Mouse (Mus musculus): ENCODE measurements at regions not wholly inside any gene's neighbourhood (a gene's known extent, or its start where the extent isn't known, plus 50 kb on each side); places are given as distances from the start of the nearest gene placed in this dataset.

- Histone ChIP-seq H3K4me2 (ENCODE audit: low read depth) (no peak overlapping the region), H3K27ac (ENCODE audit: low read depth, low read length) (no peak overlapping the region), H3K9ac (ENCODE audit: low read length) (no peak overlapping the region), H3K4me1 (ENCODE audit: control insufficient read depth, insufficient read depth, low read length) (no peaks in the 10 kb centered on the region), H3K4me3 (ENCODE audit: low read depth, low read length) (no peak overlapping the region), H3K27me3 (ENCODE audit: control insufficient read depth, insufficient read depth, low read length) (no peaks in the 10 kb centered on the region), H3K36me3 (ENCODE audit: control insufficient read depth, insufficient read depth, low read length) (no peaks in the 10 kb centered on the region), H3K9me3 (ENCODE audit: control insufficient read depth, low read length) (no peaks in the 10 kb centered on the region)
- ATAC-seq (ENCODE audit: insufficient read depth, low FRiP score, low TSS enrichment), result no peak; the same call in 1 of the 2 replicates
- peak; percentile 18 for DNase-seq (ENCODE audit: low spot score)
- 6% methylated on average over 3 of the region's 3 CpGs for WGBS
Observed at GRCm38 (mm10) chr9:25655767-25656513, 174.6 kb downstream of the Eepd1 start.

DNA sequence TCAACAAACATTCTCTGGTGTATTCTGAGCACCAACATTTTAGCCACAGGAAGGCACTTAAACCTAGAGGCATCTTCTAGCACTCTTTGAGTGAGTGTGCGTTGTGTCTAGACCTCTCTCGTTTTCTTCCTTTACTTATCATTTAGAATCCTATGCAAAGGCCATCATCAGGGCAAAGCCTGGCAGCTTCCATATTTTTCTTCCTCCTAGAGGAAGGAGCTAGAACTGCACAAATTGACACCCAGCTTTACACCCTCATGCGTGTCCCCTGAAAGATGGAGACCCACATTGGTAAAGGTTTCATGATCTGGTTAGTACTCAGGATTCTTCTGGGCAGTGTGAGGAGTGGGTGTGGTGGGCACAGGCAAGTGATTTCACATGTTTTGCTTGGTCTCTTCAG lies 175.2 kb downstream of the Eepd1 start:
- no peak overlapping the region for H3K4me3 ChIP-seq (ENCODE audit: low read depth, low read length)
- H3K27ac ChIP-seq (ENCODE audit: low read depth, low read length), result no peak overlapping the region
- DNase-seq (ENCODE audit: low spot score) (no peak), ATAC-seq (ENCODE audit: insufficient read depth, low FRiP score, low TSS enrichment) (no peak)
- H3K4me1 ChIP-seq (ENCODE audit: control insufficient read depth, insufficient read depth, low read length), result no peaks in the 10 kb centered on the region
- H3K9me3 ChIP-seq (ENCODE audit: control insufficient read depth, low read length), result no peaks in the 10 kb centered on the region
- H3K36me3 ChIP-seq (ENCODE audit: control insufficient read depth, insufficient read depth, low read length), result no peaks in the 10 kb centered on the region
- H3K9ac ChIP-seq (ENCODE audit: low read length), result no peak overlapping the region
- WGBS, result 92% methylated on average over 3 of the region's 3 CpGs
- no peaks in the 10 kb centered on the region for H3K27me3 ChIP-seq (ENCODE audit: control insufficient read depth, insufficient read depth, low read length)
- no peak overlapping the region for H3K4me2 ChIP-seq (ENCODE audit: low read depth)

GRCm38 (mm10) chr9:25683635-25684333 lies 202.4 kb downstream of the Eepd1 start:
- no peak for DNase-seq (ENCODE audit: low spot score)
- no peak overlapping the region for H3K9ac ChIP-seq (ENCODE audit: low read length)
- ATAC-seq (ENCODE audit: insufficient read depth, low FRiP score, low TSS enrichment), result no peak
- H3K4me3 ChIP-seq (ENCODE audit: low read depth, low read length), result no peak overlapping the region
- 79% methylated on average over 4 of the region's 4 CpGs for WGBS
- no peaks in the 10 kb centered on the region for H3K9me3 ChIP-seq (ENCODE audit: control insufficient read depth, low read length)
- H3K27me3 ChIP-seq (ENCODE audit: control insufficient read depth, insufficient read depth, low read length), result no peaks in the 10 kb centered on the region
- H3K4me1 ChIP-seq (ENCODE audit: control insufficient read depth, insufficient read depth, low read length), result no peaks in the 10 kb centered on the region
- no peaks in the 10 kb centered on the region for H3K36me3 ChIP-seq (ENCODE audit: control insufficient read depth, insufficient read depth, low read length)
- H3K4me2 ChIP-seq (ENCODE audit: low read depth), result no peak overlapping the region
- no peak overlapping the region for H3K27ac ChIP-seq (ENCODE audit: low read depth, low read length)

- DNase-seq (ENCODE audit: low spot score), result peak; percentile 74
- peak; percentile 79 for ATAC-seq (ENCODE audit: insufficient read depth, low FRiP score, low TSS enrichment)
- H3K4me1 ChIP-seq (ENCODE audit: control insufficient read depth, insufficient read depth, low read length), result no peaks in the 10 kb centered on the region
- 38% methylated on average over 5 of the region's 5 CpGs for WGBS
- H3K4me2 ChIP-seq (ENCODE audit: low read depth), result no peak overlapping the region
- no peak overlapping the region for H3K27ac ChIP-seq (ENCODE audit: low read depth, low read length)
- no peaks in the 10 kb centered on the region for H3K27me3 ChIP-seq (ENCODE audit: control insufficient read depth, insufficient read depth, low read length)
- H3K9ac ChIP-seq (ENCODE audit: low read length), result no peak overlapping the region
- no peak overlapping the region for H3K4me3 ChIP-seq (ENCODE audit: low read depth, low read length)
- no peaks in the 10 kb centered on the region for H3K9me3 ChIP-seq (ENCODE audit: control insufficient read depth, low read length)
- no peaks in the 10 kb centered on the region for H3K36me3 ChIP-seq (ENCODE audit: control insufficient read depth, insufficient read depth, low read length)
Observed at GRCm38 (mm10) chr9:25693632-25694031, 212.3 kb downstream of the Eepd1 start.

GRCm38 (mm10) chr9:25695018-25695417 lies 213.7 kb downstream of the Eepd1 start:
- peak; percentile 13 for DNase-seq (ENCODE audit: low spot score)
- Histone ChIP-seq H3K4me3 (ENCODE audit: low read depth, low read length) (no peak overlapping the region), H3K27me3 (ENCODE audit: control insufficient read depth, insufficient read depth, low read length) (no peaks in the 10 kb centered on the region), H3K9me3 (ENCODE audit: control insufficient read depth, low read length) (no peaks in the 10 kb centered on the region), H3K4me1 (ENCODE audit: control insufficient read depth, insufficient read depth, low read length) (no peaks in the 10 kb centered on the region), H3K4me2 (ENCODE audit: low read depth) (no peak overlapping the region), H3K9ac (ENCODE audit: low read length) (no peak overlapping the region), H3K27ac (ENCODE audit: low read depth, low read length) (no peak overlapping the region), H3K36me3 (ENCODE audit: control insufficient read depth, insufficient read depth, low read length) (no peaks in the 10 kb centered on the region)
- peak; percentile 63 for ATAC-seq (ENCODE audit: insufficient read depth, low FRiP score, low TSS enrichment)
- 30% methylated on average over 3 of the region's 3 CpGs for WGBS

DNA sequence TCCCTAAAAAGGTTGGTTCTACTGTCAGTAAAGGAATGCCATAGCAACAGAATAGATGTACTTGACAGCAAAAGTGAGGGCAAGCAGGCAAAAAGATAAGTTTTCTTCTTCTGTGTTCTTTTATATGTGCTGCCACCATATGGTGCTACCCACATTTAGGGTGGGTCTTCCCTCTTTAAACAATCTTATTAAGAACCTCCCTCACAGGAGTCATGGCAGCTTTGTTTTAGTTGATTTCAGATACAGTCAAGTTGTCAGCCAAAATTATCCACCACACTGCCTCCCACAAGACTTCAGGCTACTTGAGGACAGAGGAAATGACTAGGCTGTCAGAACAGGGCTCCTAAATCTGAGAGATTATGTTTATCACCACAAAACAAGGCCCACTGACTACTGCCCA lies 232.3 kb downstream of the Eepd1 start:
- no peak for ATAC-seq (ENCODE audit: insufficient read depth, low FRiP score, low TSS enrichment)
- no peak for DNase-seq (ENCODE audit: low spot score)
- Histone ChIP-seq H3K27me3 (ENCODE audit: control insufficient read depth, insufficient read depth, low read length) (no peaks in the 10 kb centered on the region), H3K36me3 (ENCODE audit: control insufficient read depth, insufficient read depth, low read length) (no peaks in the 10 kb centered on the region), H3K27ac (ENCODE audit: low read depth, low read length) (no peak overlapping the region), H3K4me2 (ENCODE audit: low read depth) (no peak overlapping the region), H3K9me3 (ENCODE audit: control insufficient read depth, low read length) (no peaks in the 10 kb centered on the region), H3K4me3 (ENCODE audit: low read depth, low read length) (no peak overlapping the region), H3K9ac (ENCODE audit: low read length) (no peak overlapping the region), H3K4me1 (ENCODE audit: control insufficient read depth, insufficient read depth, low read length) (no peaks in the 10 kb centered on the region)

GRCm38 (mm10) chr9:25744162-25744561 lies 262.8 kb downstream of the Eepd1 start:
- DNase-seq (ENCODE audit: low spot score), result no peak
- no peaks in the 10 kb centered on the region for H3K36me3 ChIP-seq (ENCODE audit: control insufficient read depth, insufficient read depth, low read length)
- H3K4me2 ChIP-seq (ENCODE audit: low read depth), result no peak overlapping the region
- no peaks in the 10 kb centered on the region for H3K4me1 ChIP-seq (ENCODE audit: control insufficient read depth, insufficient read depth, low read length)
- no peaks in the 10 kb centered on the region for H3K9me3 ChIP-seq (ENCODE audit: control insufficient read depth, low read length)
- 69% methylated on average over 6 of the region's 6 CpGs for WGBS
- no peak for ATAC-seq (ENCODE audit: insufficient read depth, low FRiP score, low TSS enrichment)
- H3K9ac ChIP-seq (ENCODE audit: low read length), result no peak overlapping the region
- no peak overlapping the region for H3K27ac ChIP-seq (ENCODE audit: low read depth, low read length)
- H3K27me3 ChIP-seq (ENCODE audit: control insufficient read depth, insufficient read depth, low read length), result no peaks in the 10 kb centered on the region
- no peak overlapping the region for H3K4me3 ChIP-seq (ENCODE audit: low read depth, low read length)

GRCm38 (mm10) chr9:25751138-25751537 lies 269.8 kb downstream of the Eepd1 start:
- ATAC-seq (ENCODE audit: insufficient read depth, low FRiP score, low TSS enrichment) (no peak), DNase-seq (ENCODE audit: low spot score) (no peak)
- Histone ChIP-seq H3K36me3 (ENCODE audit: control insufficient read depth, insufficient read depth, low read length) (no peaks in the 10 kb centered on the region), H3K4me1 (ENCODE audit: control insufficient read depth, insufficient read depth, low read length) (no peaks in the 10 kb centered on the region), H3K27me3 (ENCODE audit: control insufficient read depth, insufficient read depth, low read length) (no peaks in the 10 kb centered on the region), H3K27ac (ENCODE audit: low read depth, low read length) (no peak overlapping the region), H3K9me3 (ENCODE audit: control insufficient read depth, low read length) (no peaks in the 10 kb centered on the region), H3K4me3 (ENCODE audit: low read depth, low read length) (no peak overlapping the region), H3K4me2 (ENCODE audit: low read depth) (no peak overlapping the region), H3K9ac (ENCODE audit: low read length) (no peak overlapping the region)

GRCm38 (mm10) chr9:25773899-25774298 lies 292.6 kb downstream of the Eepd1 start:
- DNase-seq (ENCODE audit: low spot score), result no peak
- WGBS, result 81% methylated on average over 3 of the region's 3 CpGs
- no peaks in the 10 kb centered on the region for H3K9me3 ChIP-seq (ENCODE audit: control insufficient read depth, low read length)
- no peaks in the 10 kb centered on the region for H3K27me3 ChIP-seq (ENCODE audit: control insufficient read depth, insufficient read depth, low read length)
- H3K27ac ChIP-seq (ENCODE audit: low read depth, low read length), result no peak overlapping the region
- no peaks in the 10 kb centered on the region for H3K36me3 ChIP-seq (ENCODE audit: control insufficient read depth, insufficient read depth, low read length)
- no peak for ATAC-seq (ENCODE audit: insufficient read depth, low FRiP score, low TSS enrichment)
- H3K9ac ChIP-seq (ENCODE audit: low read length), result no peak overlapping the region
- no peak overlapping the region for H3K4me2 ChIP-seq (ENCODE audit: low read depth)
- no peak overlapping the region for H3K4me3 ChIP-seq (ENCODE audit: low read depth, low read length)
- H3K4me1 ChIP-seq (ENCODE audit: control insufficient read depth, insufficient read depth, low read length), result no peaks in the 10 kb centered on the region
